Mouse (Mus musculus) kidney, embryonic 16.5 days (tissue): Measurements from ENCODE around the gene Dlgap5. TPM values are rescaled to one million over a fixed set of nuclear protein-coding genes. Genes with fewer than 3 reads are reported as not detected.

ENCODE experiments used
- ATAC-seq: fragments of 200-750 bp; cut with Nextera tagmentation; 2 replicates; pipeline ENCODE4 v1.8.0; 2017; ENCODE audit warnings: moderate TSS enrichment; ENCODE audit not compliant: low FRiP score, low TSS enrichment
- H3K27ac ChIP-seq: fragments of 300-500 bp; sonication (generic); 2 replicates; pipeline ENCODE4 v1.5.1; 2014; ENCODE audit warnings: low read length
- H3K27me3 ChIP-seq: fragments of 300-500 bp; sonication (generic); 2 replicates; pipeline ENCODE4 v1.6.1; 2014; ENCODE audit warnings: low read length, control low read depth, mixed read lengths; ENCODE audit not compliant: insufficient read depth
- H3K36me3 ChIP-seq: fragments of 300-500 bp; sonication (generic); 2 replicates; pipeline ENCODE4 v1.6.1; 2014; ENCODE audit warnings: low read length, control low read depth, mixed read lengths; ENCODE audit not compliant: insufficient read depth
- H3K4me1 ChIP-seq: fragments of 300-500 bp; sonication (generic); 2 replicates; pipeline ENCODE4 v1.6.1; 2014; ENCODE audit warnings: low read length, control low read depth, mixed read lengths; ENCODE audit not compliant: insufficient read depth
- H3K4me2 ChIP-seq: fragments of 300-500 bp; sonication (generic); replicated peaks from 2 replicates; pipeline ENCODE4 v1.6.1; 2014; ENCODE audit warnings: low read depth, low read length
- H3K4me3 ChIP-seq: fragments of 300-500 bp; sonication (generic); 2 replicates; pipeline ENCODE4 v1.5.1; 2014; ENCODE audit warnings: mild to moderate bottlenecking, low read length
- H3K9ac ChIP-seq: fragments of 300-500 bp; sonication (generic); replicated peaks from 2 replicates; pipeline ENCODE4 v1.6.1; 2014; ENCODE audit warnings: low read length
- H3K9me3 ChIP-seq: fragments of 300-500 bp; sonication (generic); 2 replicates; pipeline ENCODE4 v1.6.1; 2016; ENCODE audit warnings: low read length, control low read depth
- WGBS: fragments of 180-500 bp; shearing (Covaris S2); extraction: QIAGEN DNeasy Blood & Tissue Kit; methylation state at CpG from one replicate; pipeline ENCODE4 v1.1.7; 2014; 5-methylcytosine and 5-hydroxymethylcytosine counted together
- polyA plus RNA-seq: library from polyadenylated mRNA; unstranded; fragments of >200 nt; fragmentation: Nextera tagmentation; extraction: Ambion mirVana; gene quantifications from 2 replicates; pipeline ENCODE4 v1.2.1, GENCODE M21; 2015

Dlgap5 gene
- polyA plus RNA-seq, 1 experiment from 2014 or later: 48.4 TPM

- H3K9me3 ChIP-seq: no peaks in the 10 kb centered on the region
- H3K4me3 ChIP-seq: no peak overlapping the region
- H3K4me1 ChIP-seq: no peaks in the 10 kb centered on the region
- H3K36me3 ChIP-seq: peaks cover 64% of the 10 kb centered on the region
- no peak overlapping the region for H3K9ac ChIP-seq
- no peak overlapping the region for H3K27ac ChIP-seq
- no peak overlapping the region for H3K4me2 ChIP-seq
- no peaks in the 10 kb centered on the region for H3K27me3 ChIP-seq
- ATAC-seq: no peak
- WGBS: 93% methylated on average over 8 of the region's 8 CpGs
Observed at GRCm38 (mm10) chr14:47402735-47403134, 15.5 kb downstream of the Dlgap5 start.

- Histone ChIP-seq H3K27me3 (no peaks in the 10 kb centered on the region), H3K27ac (no peak overlapping the region), H3K9ac (no peak overlapping the region), H3K36me3 (peaks cover 83% of the 10 kb centered on the region), H3K4me3 (no peak overlapping the region), H3K9me3 (no peaks in the 10 kb centered on the region), H3K4me2 (no peak overlapping the region), H3K4me1 (no peaks in the 10 kb centered on the region)
- 66% methylated on average over 5 of the region's 5 CpGs for WGBS
- ATAC-seq: peak; percentile 46; the same call in 1 of the 2 replicates
Observed at GRCm38 (mm10) chr14:47396165-47396652, 22.0 kb downstream of the Dlgap5 start.

- no peak overlapping the region for H3K27ac ChIP-seq
- 83% methylated on average over 15 of the region's 15 CpGs for WGBS
- H3K4me1 ChIP-seq: no peaks in the 10 kb centered on the region
- no peak for ATAC-seq
- H3K36me3 ChIP-seq: peaks cover 85% of the 10 kb centered on the region
- no peak overlapping the region for H3K9ac ChIP-seq
- H3K4me2 ChIP-seq: no peak overlapping the region
- no peaks in the 10 kb centered on the region for H3K9me3 ChIP-seq
- H3K27me3 ChIP-seq: no peaks in the 10 kb centered on the region
- H3K4me3 ChIP-seq: no peak overlapping the region
Observed at GRCm38 (mm10) chr14:47395462-47396026, 22.7 kb downstream of the Dlgap5 start.

GRCm38 (mm10) chr14:47395007-47395406 lies 23.2 kb downstream of the Dlgap5 start:
- Histone ChIP-seq H3K27ac (no peak overlapping the region), H3K4me3 (no peak overlapping the region), H3K4me2 (no peak overlapping the region), H3K9me3 (no peaks in the 10 kb centered on the region), H3K9ac (no peak overlapping the region), H3K4me1 (no peaks in the 10 kb centered on the region), H3K36me3 (peaks cover 88% of the 10 kb centered on the region), H3K27me3 (no peaks in the 10 kb centered on the region)
- WGBS: 96% methylated on average over 6 of the region's 6 CpGs
- ATAC-seq: no peak

GRCm38 (mm10) chr14:47393354-47394094 lies 24.7 kb downstream of the Dlgap5 start:
- Histone ChIP-seq H3K27me3 (no peaks in the 10 kb centered on the region), H3K9me3 (no peaks in the 10 kb centered on the region), H3K4me3 (no peak overlapping the region), H3K36me3 (peaks cover 89% of the 10 kb centered on the region), H3K4me1 (no peaks in the 10 kb centered on the region), H3K4me2 (no peak overlapping the region), H3K27ac (no peak overlapping the region), H3K9ac (no peak overlapping the region)
- WGBS: 96% methylated on average over 10 of the region's 10 CpGs
- no peak for ATAC-seq

GRCm38 (mm10) chr14:47386125-47386524 lies 32.1 kb downstream of the Dlgap5 start:
- Histone ChIP-seq H3K4me1 (no peaks in the 10 kb centered on the region), H3K9ac (no peak overlapping the region), H3K36me3 (peaks cover 36% of the 10 kb centered on the region), H3K4me2 (no peak overlapping the region), H3K27me3 (no peaks in the 10 kb centered on the region), H3K4me3 (no peak overlapping the region), H3K9me3 (no peaks in the 10 kb centered on the region), H3K27ac (no peak overlapping the region)
- 76% methylated on average over 11 of the region's 11 CpGs for WGBS
- ATAC-seq: no peak

- WGBS: 90% methylated on average over 10 of the region's 10 CpGs
- H3K4me3 ChIP-seq: no peak overlapping the region
- H3K4me1 ChIP-seq: no peaks in the 10 kb centered on the region
- no peak overlapping the region for H3K9ac ChIP-seq
- no peak overlapping the region for H3K27ac ChIP-seq
- H3K36me3 ChIP-seq: peaks cover 22% of the 10 kb centered on the region
- no peaks in the 10 kb centered on the region for H3K9me3 ChIP-seq
- ATAC-seq: no peak
- no peak overlapping the region for H3K4me2 ChIP-seq
- no peaks in the 10 kb centered on the region for H3K27me3 ChIP-seq
Observed at GRCm38 (mm10) chr14:47384653-47385052, 33.6 kb downstream of the Dlgap5 start.

GRCm38 (mm10) chr14:47383911-47384310 lies 34.3 kb downstream of the Dlgap5 start:
- Histone ChIP-seq H3K36me3 (peaks cover 16% of the 10 kb centered on the region; the same call in 1 of the 2 replicates), H3K4me3 (no peak overlapping the region), H3K9ac (no peak overlapping the region), H3K27me3 (no peaks in the 10 kb centered on the region), H3K4me2 (no peak overlapping the region), H3K4me1 (no peaks in the 10 kb centered on the region), H3K9me3 (no peaks in the 10 kb centered on the region), H3K27ac (no peak overlapping the region)
- no peak for ATAC-seq
- WGBS: 81% methylated on average over 7 of the region's 7 CpGs

- H3K27ac ChIP-seq: no peak overlapping the region
- H3K4me2 ChIP-seq: no peak overlapping the region
- 77% methylated on average over 6 of the region's 7 CpGs for WGBS
- no peaks in the 10 kb centered on the region for H3K9me3 ChIP-seq
- no peaks in the 10 kb centered on the region for H3K36me3 ChIP-seq
- no peak for ATAC-seq
- H3K9ac ChIP-seq: no peak overlapping the region
- H3K4me1 ChIP-seq: peaks cover 11% of the 10 kb centered on the region
- H3K27me3 ChIP-seq: peaks cover 19% of the 10 kb centered on the region
- no peak overlapping the region for H3K4me3 ChIP-seq
Observed at GRCm38 (mm10) chr14:47378336-47378735, 39.9 kb downstream of the Dlgap5 start.

GRCm38 (mm10) chr14:47376526-47376925 lies 41.7 kb downstream of the Dlgap5 start:
- Histone ChIP-seq H3K4me1 (peaks cover 11% of the 10 kb centered on the region), H3K27me3 (peaks cover 28% of the 10 kb centered on the region), H3K9me3 (no peaks in the 10 kb centered on the region), H3K36me3 (no peaks in the 10 kb centered on the region), H3K27ac (no peak overlapping the region), H3K9ac (no peak overlapping the region), H3K4me2 (no peak overlapping the region), H3K4me3 (no peak overlapping the region)
- no peak for ATAC-seq
- 61% methylated on average over 2 of the region's 2 CpGs for WGBS
